Mouse (Mus musculus): ENCODE data around the gene Pard3b. TPM values are rescaled to one million over a fixed set of nuclear protein-coding genes. Genes with fewer than 3 reads are reported as not detected.
A peak's percentile ranks its signal among the peaks of the same experiment; 100 is the strongest.

Pard3b gene
- total and polyA plus RNA-seq, 3 experiments = 2.2 to 13.9 (median 13.8) TPM

GRCm38 (mm10) chr1:61924958-61925357 lies 286.3 kb downstream of the Pard3b start:
- TF ChIP-seq POLR2A (IDR thresholded peaks at IDR 0.05; ENCODE audit: insufficient read depth, low read depth, low read length) (no peak), CTCF (IDR thresholded peaks at IDR 0.05) (peak; percentile 74)
- no peak for DNase-seq
- Histone ChIP-seq H3K4me1 (ENCODE audit: control insufficient read depth, insufficient read depth, low read length) (peaks cover 2% of the 10 kb centered on the region), H3K27me3 (ENCODE audit: control insufficient read depth, insufficient read depth, low read length) (no peaks in the 10 kb centered on the region), H3K4me3 (no peak overlapping the region), H3K27ac (no peak overlapping the region), H3K36me3 (ENCODE audit: control insufficient read depth, insufficient read depth, low read length) (no peaks in the 10 kb centered on the region; the same call in 1 of the 2 replicates), H3K9ac (ENCODE audit: low read depth, low read length) (no peak overlapping the region), H3K79me2 (replicated peaks; ENCODE audit: control insufficient read depth, insufficient read depth, low read length) (no peaks in the 10 kb centered on the region)
- 37% methylated on average over 2 of the region's 2 CpGs for whole genome bisulfite sequencing
- intact Hi-C loops (cut with DNase I) = loop anchor here (5.0 kb wide), 2 partner anchors 42 to 548 kb away; no protein-coding TSS in a partner anchor

DNA sequence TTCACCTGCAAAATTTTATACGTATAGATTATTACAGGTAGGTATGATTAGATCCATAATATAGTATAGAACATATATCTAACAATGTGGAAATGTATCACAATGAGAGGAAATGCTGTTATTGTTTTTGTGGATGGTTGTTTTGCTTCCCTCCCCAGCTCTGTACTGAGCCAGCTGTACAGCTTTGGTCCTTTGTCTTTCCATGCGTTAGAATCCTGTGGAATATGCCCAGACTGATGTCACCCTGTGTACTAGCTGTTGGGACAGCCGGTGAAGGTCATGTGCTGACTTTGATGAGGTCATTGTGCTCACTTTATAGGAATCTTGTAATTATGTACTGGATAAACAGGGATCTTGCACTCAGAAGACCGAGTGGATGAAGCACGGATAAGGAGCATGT lies 286.9 kb downstream of the Pard3b start:
- intact Hi-C loops (cut with DNase I) = loop anchor here (5.0 kb wide), 2 partner anchors 42 to 548 kb away; no protein-coding TSS in a partner anchor
- 51% methylated on average over 5 of the region's 5 CpGs for whole genome bisulfite sequencing
- H3K4me1 ChIP-seq (ENCODE audit: control insufficient read depth, insufficient read depth, low read length) = peaks cover 2% of the 10 kb centered on the region
- TF ChIP-seq CTCF (IDR thresholded peaks at IDR 0.05) (no peak), POLR2A (IDR thresholded peaks at IDR 0.05; ENCODE audit: insufficient read depth, low read depth, low read length) (no peak), EP300 (IDR thresholded peaks at IDR 0.05; ENCODE audit: insufficient read depth, low read depth, low read length) (no peak)
- H3K27ac ChIP-seq = no peak overlapping the region
- no peaks in the 10 kb centered on the region for H3K79me2 ChIP-seq (replicated peaks; ENCODE audit: control insufficient read depth, insufficient read depth, low read length)
- no peak overlapping the region for H3K4me3 ChIP-seq
- DNase-seq = no peak
- H3K9ac ChIP-seq (ENCODE audit: low read depth, low read length) = no peak overlapping the region
- no peaks in the 10 kb centered on the region for H3K27me3 ChIP-seq (ENCODE audit: control insufficient read depth, insufficient read depth, low read length)
- no peaks in the 10 kb centered on the region; the same call in 1 of the 2 replicates for H3K36me3 ChIP-seq (ENCODE audit: control insufficient read depth, insufficient read depth, low read length)

- no peaks in the 10 kb centered on the region for H3K27me3 ChIP-seq (ENCODE audit: control insufficient read depth, insufficient read depth, low read length)
- TF ChIP-seq EP300 (IDR thresholded peaks at IDR 0.05; ENCODE audit: insufficient read depth, low read depth, low read length) = no peak
- no peak for TF ChIP-seq POLR2A (IDR thresholded peaks at IDR 0.05; ENCODE audit: insufficient read depth, low read depth, low read length)
- TF ChIP-seq CTCF (IDR thresholded peaks at IDR 0.05) = no peak
- H3K4me1 ChIP-seq (ENCODE audit: control insufficient read depth, insufficient read depth, low read length) = peaks cover 2% of the 10 kb centered on the region
- H3K27ac ChIP-seq = no peak overlapping the region
- no peaks in the 10 kb centered on the region for H3K79me2 ChIP-seq (replicated peaks; ENCODE audit: control insufficient read depth, insufficient read depth, low read length)
- intact Hi-C loops (cut with DNase I) = loop anchor here (5.0 kb wide), 2 partner anchors 39 to 551 kb away; no protein-coding TSS in a partner anchor
- H3K36me3 ChIP-seq (ENCODE audit: control insufficient read depth, insufficient read depth, low read length) = no peaks in the 10 kb centered on the region; the same call in 1 of the 2 replicates
- no peak overlapping the region for H3K4me3 ChIP-seq
- no peak overlapping the region for H3K9ac ChIP-seq (ENCODE audit: low read depth, low read length)
- 75% methylated on average over 7 of the region's 7 CpGs for WGBS
- DNase-seq = no peak
These were observed 289.6 kb downstream of the Pard3b start for GRCm38 (mm10) chr1:61928131-61928761.

DNA sequence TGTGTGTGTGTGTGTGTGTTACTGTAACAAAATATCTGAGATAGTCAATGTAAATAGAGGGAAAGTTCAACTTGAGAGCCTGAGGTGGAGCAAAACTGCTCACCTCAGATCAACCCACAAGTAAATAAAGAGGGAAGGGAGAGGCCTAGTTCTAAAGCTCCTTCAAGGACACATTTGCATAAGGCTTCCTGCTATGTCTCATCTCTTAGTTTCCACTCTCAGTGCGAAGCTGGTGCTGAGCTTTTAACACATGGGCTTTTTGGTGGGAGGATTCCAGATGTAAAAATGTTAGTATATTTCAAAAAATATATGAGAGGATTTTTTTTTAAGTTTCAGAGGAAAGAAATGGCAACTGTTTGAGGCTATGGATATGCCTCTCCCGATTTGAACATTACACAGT lies 294.9 kb downstream of the Pard3b start:
- DNase-seq = no peak
- no peak overlapping the region for H3K4me3 ChIP-seq
- H3K27me3 ChIP-seq (ENCODE audit: control insufficient read depth, insufficient read depth, low read length) = no peaks in the 10 kb centered on the region
- no peaks in the 10 kb centered on the region for H3K79me2 ChIP-seq (replicated peaks; ENCODE audit: control insufficient read depth, insufficient read depth, low read length)
- H3K9ac ChIP-seq (ENCODE audit: low read depth, low read length) = no peak overlapping the region
- intact Hi-C loops (cut with DNase I) = loop anchor here (5.0 kb wide), 1 partner anchor 769 kb away; the partner anchor contains the start of gene Nrp2
- H3K27ac ChIP-seq = no peak overlapping the region
- peaks cover 4% of the 10 kb centered on the region for H3K4me1 ChIP-seq (ENCODE audit: control insufficient read depth, insufficient read depth, low read length)
- 71% methylated on average over 2 of the region's 2 CpGs for WGBS
- TF ChIP-seq POLR2A (IDR thresholded peaks at IDR 0.05; ENCODE audit: insufficient read depth, low read depth, low read length) (no peak), CTCF (IDR thresholded peaks at IDR 0.05) (no peak), EP300 (IDR thresholded peaks at IDR 0.05; ENCODE audit: insufficient read depth, low read depth, low read length) (no peak)
- H3K36me3 ChIP-seq (ENCODE audit: control insufficient read depth, insufficient read depth, low read length) = peaks cover 2% of the 10 kb centered on the region; the same call in 1 of the 2 replicates

GRCm38 (mm10) chr1:61934760-61935159 lies 296.1 kb downstream of the Pard3b start:
- Histone ChIP-seq H3K9ac (ENCODE audit: low read depth, low read length) (no peak overlapping the region), H3K36me3 (ENCODE audit: control insufficient read depth, insufficient read depth, low read length) (peaks cover 2% of the 10 kb centered on the region; the same call in 1 of the 2 replicates), H3K4me3 (no peak overlapping the region), H3K79me2 (replicated peaks; ENCODE audit: control insufficient read depth, insufficient read depth, low read length) (no peaks in the 10 kb centered on the region), H3K4me1 (ENCODE audit: control insufficient read depth, insufficient read depth, low read length) (peaks cover 3% of the 10 kb centered on the region), H3K27me3 (ENCODE audit: control insufficient read depth, insufficient read depth, low read length) (no peaks in the 10 kb centered on the region), H3K27ac (no peak overlapping the region)
- WGBS = 75% methylated on average over 4 of the region's 4 CpGs
- intact Hi-C loops (cut with DNase I) = loop anchor here (5.0 kb wide), 1 partner anchor 768 kb away; the partner anchor contains the start of gene Nrp2
- TF ChIP-seq CTCF (IDR thresholded peaks at IDR 0.05) (no peak), EP300 (IDR thresholded peaks at IDR 0.05; ENCODE audit: insufficient read depth, low read depth, low read length) (no peak), POLR2A (IDR thresholded peaks at IDR 0.05; ENCODE audit: insufficient read depth, low read depth, low read length) (no peak)
- no peak for DNase-seq

DNA sequence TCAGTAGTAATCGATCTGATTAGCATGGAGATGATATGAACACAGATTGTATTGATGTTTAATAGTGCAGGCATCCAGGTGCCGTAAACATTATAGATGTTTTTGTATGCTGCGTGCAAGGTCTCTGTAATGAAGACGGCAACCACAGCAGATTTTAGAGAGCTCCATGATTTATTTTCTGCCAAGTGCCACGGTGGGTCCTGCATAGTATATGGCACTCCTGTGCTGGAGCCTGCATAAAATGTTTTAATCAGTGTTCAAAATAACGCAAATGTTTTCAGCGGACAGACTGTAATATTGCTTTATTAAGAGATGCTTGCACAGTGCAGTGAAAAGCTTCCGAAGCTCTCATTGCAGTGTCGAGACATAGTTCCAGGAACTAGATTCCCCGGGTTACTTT lies 301.3 kb downstream of the Pard3b start:
- Histone ChIP-seq H3K9ac (ENCODE audit: low read depth, low read length) (no peak overlapping the region), H3K4me1 (ENCODE audit: control insufficient read depth, insufficient read depth, low read length) (peaks cover 2% of the 10 kb centered on the region), H3K27me3 (ENCODE audit: control insufficient read depth, insufficient read depth, low read length) (no peaks in the 10 kb centered on the region), H3K27ac (no peak overlapping the region), H3K4me3 (no peak overlapping the region), H3K79me2 (replicated peaks; ENCODE audit: control insufficient read depth, insufficient read depth, low read length) (no peaks in the 10 kb centered on the region), H3K36me3 (ENCODE audit: control insufficient read depth, insufficient read depth, low read length) (no peaks in the 10 kb centered on the region)
- TF ChIP-seq CTCF (IDR thresholded peaks at IDR 0.05) (no peak), EP300 (IDR thresholded peaks at IDR 0.05; ENCODE audit: insufficient read depth, low read depth, low read length) (no peak), POLR2A (IDR thresholded peaks at IDR 0.05; ENCODE audit: insufficient read depth, low read depth, low read length) (no peak)
- DNase-seq = no peak
- intact Hi-C loops (cut with DNase I) = no loop called here
- 88% methylated on average over 10 of the region's 10 CpGs for WGBS
